Mouse (Mus musculus): ENCODE data around the gene Rpl13a.
"Not testable (repeated sequence)": the region's sequence is repeated elsewhere in the genome, so short reads cannot be mapped to it uniquely, and the experiment has no call there.

The Rpl13a gene

DNA sequence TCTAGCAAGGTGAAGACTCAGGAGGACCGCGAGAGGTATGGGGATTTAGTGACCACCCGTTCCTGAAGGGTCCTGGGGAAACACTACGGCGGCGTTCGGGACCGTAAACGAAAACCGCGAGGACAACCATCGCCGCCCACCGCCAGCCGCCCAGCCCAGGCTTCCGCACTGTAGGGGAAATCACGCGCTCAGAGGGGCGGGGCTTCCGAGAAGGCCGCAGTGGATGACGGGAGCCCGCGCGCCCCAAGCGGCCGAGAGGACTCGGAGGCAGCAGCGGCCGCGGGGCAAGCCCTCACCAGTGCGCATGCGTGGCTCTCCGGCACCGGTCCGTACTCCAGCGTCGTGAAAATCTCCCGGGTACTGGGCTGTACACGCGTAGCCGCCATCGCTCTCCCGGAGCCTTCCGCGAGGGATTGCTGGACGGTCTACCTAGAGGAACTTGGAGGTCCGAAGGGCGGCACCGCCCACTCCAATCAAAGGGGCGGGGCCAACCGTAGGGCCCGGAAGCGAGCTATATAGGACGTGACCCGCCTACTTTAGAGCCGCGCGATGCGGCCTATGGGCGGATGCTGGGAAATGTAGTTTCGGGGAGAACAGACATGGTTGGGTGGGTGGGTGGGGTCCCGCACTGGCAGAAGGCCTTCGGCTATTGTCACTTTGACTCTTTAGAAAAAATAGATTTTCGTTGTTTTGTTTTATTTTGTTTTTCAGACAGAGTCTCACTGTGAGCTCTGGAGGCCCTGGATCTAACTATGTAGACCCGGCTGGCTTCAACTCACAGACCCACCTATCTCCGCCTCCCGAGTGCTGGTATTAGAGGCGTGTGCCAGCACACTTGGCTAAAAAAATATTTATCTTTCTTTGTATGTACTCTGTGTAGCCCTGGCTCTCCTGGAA, 25.8 kb upstream of the Rpl13a start, which contains the start of the genes Pih1d1 and Aldh16a1:
Pih1d1 (plus strand) TSS at position 208 of the 897 bp plus-strand sequence.
Aldh16a1 (minus strand) TSS at position 489 of the 897 bp plus-strand sequence.
- H3K9me3 ChIP-seq (ENCODE audit: low read length): no peaks in the 10 kb centered on the region
- peaks cover 45% of the 10 kb centered on the region for H3K36me3 ChIP-seq (ENCODE audit: insufficient read depth, low read length)
- H3K4me1 ChIP-seq (replicated peaks; ENCODE audit: low read depth, low read length): peaks cover 59% of the 10 kb centered on the region
- H3K27me3 ChIP-seq (ENCODE audit: insufficient read depth, low read length): no peaks in the 10 kb centered on the region
- TF ChIP-seq POU5F1 (IDR thresholded peaks at IDR 0.05; ENCODE audit: borderline replicate concordance, low read length): no peak
- TF ChIP-seq NANOG (IDR thresholded peaks at IDR 0.05; ENCODE audit: borderline replicate concordance, low read length): no peak
- no peak for TF ChIP-seq CTCF (conservative IDR thresholded peaks at IDR 0.05; ENCODE audit: low read length)
- peak within 1 kb of the TSS; percentile 89 for H3K4me3 ChIP-seq (replicated peaks; ENCODE audit: low read length)

DNA sequence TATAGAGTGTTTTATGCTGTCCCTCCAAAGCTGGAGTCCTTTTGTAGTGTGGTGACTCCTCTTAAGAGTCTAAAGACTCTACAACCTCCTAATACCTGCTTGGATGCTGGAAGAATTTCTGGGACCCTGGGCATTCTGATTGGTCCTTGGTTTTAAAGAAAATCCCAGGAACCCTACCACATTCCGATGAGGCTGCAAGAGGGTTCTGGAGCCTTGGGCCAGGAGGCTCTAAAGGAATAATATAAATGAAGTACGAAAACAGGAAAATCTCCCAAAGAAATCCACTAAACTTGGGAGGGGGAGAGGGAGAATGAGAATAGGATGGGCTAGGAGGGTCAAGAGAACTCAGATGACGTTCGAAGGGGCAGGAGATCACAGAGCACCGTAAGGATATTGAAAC, 25.0 kb upstream of the Rpl13a start:
- Histone ChIP-seq H3K9me3 (ENCODE audit: low read length) (no peaks in the 10 kb centered on the region), H3K36me3 (ENCODE audit: insufficient read depth, low read length) (peaks cover 46% of the 10 kb centered on the region), H3K4me3 (replicated peaks; ENCODE audit: low read length) (peak overlapping the region; percentile 89), H3K4me1 (replicated peaks; ENCODE audit: low read depth, low read length) (peaks cover 62% of the 10 kb centered on the region), H3K27me3 (ENCODE audit: insufficient read depth, low read length) (no peaks in the 10 kb centered on the region)
- TF ChIP-seq CTCF (conservative IDR thresholded peaks at IDR 0.05; ENCODE audit: low read length) (no peak), POU5F1 (IDR thresholded peaks at IDR 0.05; ENCODE audit: borderline replicate concordance, low read length) (no peak), NANOG (IDR thresholded peaks at IDR 0.05; ENCODE audit: borderline replicate concordance, low read length) (no peak)

DNA sequence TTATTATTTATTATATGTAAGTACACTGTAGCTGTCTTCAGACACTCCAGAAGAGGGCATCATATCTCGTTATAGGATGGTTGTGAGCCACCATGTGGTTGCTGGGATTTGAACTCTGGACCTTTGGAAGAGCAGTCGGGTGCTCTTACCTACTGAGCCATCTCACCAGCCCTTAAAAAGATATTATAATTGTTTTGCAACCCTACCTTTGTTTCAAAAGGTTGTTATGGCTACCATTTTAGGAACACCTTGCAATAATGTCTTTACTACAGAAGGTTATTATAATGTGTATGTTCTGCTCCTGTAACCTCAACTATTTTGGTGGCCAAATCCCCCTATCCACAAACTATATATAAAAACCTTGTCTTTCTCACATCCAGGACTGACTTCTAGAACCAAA, 24.5 kb upstream of the Rpl13a start:
- peaks cover 46% of the 10 kb centered on the region for H3K36me3 ChIP-seq (ENCODE audit: insufficient read depth, low read length)
- H3K9me3 ChIP-seq (ENCODE audit: low read length); H3K27me3 ChIP-seq (ENCODE audit: insufficient read depth, low read length): not testable (repeated sequence)
- peak overlapping the region; percentile 89 for H3K4me3 ChIP-seq (replicated peaks; ENCODE audit: low read length)
- peaks cover 59% of the 10 kb centered on the region for H3K4me1 ChIP-seq (replicated peaks; ENCODE audit: low read depth, low read length)

DNA sequence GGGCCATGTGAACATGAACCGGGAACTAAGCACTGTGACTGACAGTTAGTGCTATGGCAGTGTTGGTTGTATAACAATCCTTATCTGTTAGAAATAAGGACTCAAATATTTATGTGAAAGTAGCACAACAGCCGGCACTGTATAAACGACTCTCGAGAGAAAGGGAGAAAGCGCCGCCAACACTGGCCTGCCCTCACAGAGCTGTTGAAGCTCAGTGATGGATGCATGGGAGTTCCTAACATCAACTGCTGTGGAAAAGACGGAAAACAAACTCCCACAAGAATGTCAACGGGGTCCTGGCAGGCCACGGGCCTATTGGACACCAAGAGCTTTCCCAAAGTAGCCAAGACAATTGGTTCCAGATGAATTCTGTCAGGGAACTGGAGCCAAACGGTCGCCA, 22.7 kb upstream of the Rpl13a start:
- Histone ChIP-seq H3K27me3 (ENCODE audit: insufficient read depth, low read length) (no peaks in the 10 kb centered on the region), H3K4me1 (replicated peaks; ENCODE audit: low read depth, low read length) (peaks cover 53% of the 10 kb centered on the region), H3K4me3 (replicated peaks; ENCODE audit: low read length) (no peak overlapping the region), H3K36me3 (ENCODE audit: insufficient read depth, low read length) (peaks cover 54% of the 10 kb centered on the region), H3K9me3 (ENCODE audit: low read length) (no peaks in the 10 kb centered on the region)
- TF ChIP-seq NANOG (IDR thresholded peaks at IDR 0.05; ENCODE audit: borderline replicate concordance, low read length) (no peak), POU5F1 (IDR thresholded peaks at IDR 0.05; ENCODE audit: borderline replicate concordance, low read length) (no peak), CTCF (conservative IDR thresholded peaks at IDR 0.05; ENCODE audit: low read length) (no peak)

DNA sequence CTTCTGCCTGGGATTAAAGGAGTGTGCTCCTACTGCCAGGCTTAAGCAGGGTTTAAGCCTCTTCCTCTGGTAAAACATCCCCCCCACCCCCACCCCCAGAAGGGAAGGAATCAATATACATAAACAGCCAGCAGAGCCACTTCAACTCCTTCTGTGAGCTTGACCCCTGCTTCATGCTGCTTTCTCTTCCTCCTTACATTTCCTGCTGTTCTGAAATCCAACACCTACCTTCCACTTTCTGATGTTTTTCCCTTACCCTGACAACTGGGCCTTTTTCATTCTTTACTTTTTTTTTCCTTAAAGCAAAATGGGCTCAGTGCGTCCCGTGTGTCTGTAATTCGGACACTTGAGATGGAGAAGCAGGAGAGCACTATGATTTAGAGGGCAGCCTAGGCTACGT, 21.8 kb upstream of the Rpl13a start:
- no peak for TF ChIP-seq POU5F1 (IDR thresholded peaks at IDR 0.05; ENCODE audit: borderline replicate concordance, low read length)
- H3K27me3 ChIP-seq (ENCODE audit: insufficient read depth, low read length): no peaks in the 10 kb centered on the region
- peaks cover 63% of the 10 kb centered on the region for H3K36me3 ChIP-seq (ENCODE audit: insufficient read depth, low read length)
- no peak overlapping the region for H3K4me3 ChIP-seq (replicated peaks; ENCODE audit: low read length)
- H3K4me1 ChIP-seq (replicated peaks; ENCODE audit: low read depth, low read length): peaks cover 43% of the 10 kb centered on the region
- H3K9me3 ChIP-seq (ENCODE audit: low read length): no peaks in the 10 kb centered on the region

DNA sequence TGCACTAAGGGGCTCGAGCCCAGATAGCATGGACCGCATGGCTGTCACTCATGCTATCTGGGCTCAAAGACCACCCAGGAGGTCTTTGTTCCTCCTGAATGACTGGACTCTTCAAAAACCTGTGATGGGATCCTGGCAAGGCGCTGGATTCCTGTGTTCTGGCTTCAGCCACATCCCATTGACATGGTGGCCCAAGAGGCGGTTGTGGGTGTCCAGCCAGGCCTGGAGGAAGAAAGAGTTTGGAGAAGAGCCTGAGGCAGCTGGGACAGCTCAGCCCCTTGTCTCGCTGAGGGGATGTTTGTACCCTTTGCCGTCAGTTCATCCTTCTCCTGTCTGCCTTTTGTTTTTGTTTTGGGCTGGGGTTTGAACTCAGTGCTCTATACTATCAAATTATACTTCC, 21.0 kb upstream of the Rpl13a start:
- TF ChIP-seq NANOG (IDR thresholded peaks at IDR 0.05; ENCODE audit: borderline replicate concordance, low read length): no peak
- TF ChIP-seq CTCF (conservative IDR thresholded peaks at IDR 0.05; ENCODE audit: low read length): no peak
- no peak for TF ChIP-seq POU5F1 (IDR thresholded peaks at IDR 0.05; ENCODE audit: borderline replicate concordance, low read length)
- Histone ChIP-seq H3K9me3 (ENCODE audit: low read length) (no peaks in the 10 kb centered on the region), H3K4me3 (replicated peaks; ENCODE audit: low read length) (no peak overlapping the region), H3K4me1 (replicated peaks; ENCODE audit: low read depth, low read length) (peaks cover 37% of the 10 kb centered on the region), H3K27me3 (ENCODE audit: insufficient read depth, low read length) (no peaks in the 10 kb centered on the region), H3K36me3 (ENCODE audit: insufficient read depth, low read length) (peaks cover 71% of the 10 kb centered on the region)

DNA sequence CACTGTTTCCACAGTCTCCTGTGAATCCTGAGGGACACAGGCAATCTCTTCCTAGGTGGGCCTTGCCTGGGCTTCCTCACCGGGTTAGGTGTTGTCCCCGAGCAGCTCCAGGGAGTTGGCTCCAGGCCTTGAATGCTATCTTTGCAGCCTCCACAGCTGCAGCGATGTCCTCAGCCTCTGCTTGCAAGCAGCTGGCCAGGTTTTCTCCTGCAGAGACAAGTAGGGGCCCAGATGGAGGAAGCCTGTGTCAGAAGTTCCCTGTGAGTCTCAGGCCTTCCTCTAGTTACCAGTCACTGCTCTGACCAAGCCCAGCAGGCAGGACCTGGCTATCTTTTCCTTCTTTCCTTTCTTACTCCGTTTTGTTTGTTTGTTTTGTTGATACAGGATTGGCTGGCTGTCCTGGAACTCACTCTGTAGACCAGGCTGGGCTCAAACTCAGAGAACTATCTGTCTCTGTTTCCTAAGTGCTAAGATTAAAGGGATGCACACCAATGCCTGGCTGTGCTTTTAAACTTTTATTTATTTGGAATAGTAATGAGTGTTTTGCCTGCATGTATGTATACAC, 20.1 kb upstream of the Rpl13a start:
- H3K36me3 ChIP-seq (ENCODE audit: insufficient read depth, low read length): peaks cover 81% of the 10 kb centered on the region
- TF ChIP-seq NANOG (IDR thresholded peaks at IDR 0.05; ENCODE audit: borderline replicate concordance, low read length) (no peak), CTCF (conservative IDR thresholded peaks at IDR 0.05; ENCODE audit: low read length) (no peak), POU5F1 (IDR thresholded peaks at IDR 0.05; ENCODE audit: borderline replicate concordance, low read length) (no peak)

DNA sequence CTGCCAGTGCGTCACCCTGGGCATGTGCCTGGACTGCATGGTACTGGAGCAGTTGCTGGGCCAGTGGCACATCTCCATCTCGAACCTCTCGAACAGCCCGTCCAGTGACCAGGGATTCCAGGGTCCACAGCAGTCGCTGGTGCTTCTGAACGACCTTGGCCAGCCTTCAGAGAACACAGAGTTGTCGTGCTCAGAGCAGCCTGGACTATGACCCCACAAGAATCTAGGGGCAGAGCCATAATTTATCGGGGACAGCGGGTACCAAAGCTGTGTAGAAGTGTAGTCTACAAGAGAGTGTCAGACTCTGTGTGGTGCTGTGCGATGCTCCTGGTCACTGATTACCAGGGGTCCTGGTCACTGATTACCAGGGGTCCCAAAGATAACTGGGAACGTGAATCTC, 19.3 kb upstream of the Rpl13a start:
- Histone ChIP-seq H3K9me3 (ENCODE audit: low read length) (no peaks in the 10 kb centered on the region), H3K36me3 (ENCODE audit: insufficient read depth, low read length) (peaks cover 88% of the 10 kb centered on the region), H3K27me3 (ENCODE audit: insufficient read depth, low read length) (no peaks in the 10 kb centered on the region), H3K4me3 (replicated peaks; ENCODE audit: low read length) (no peak overlapping the region), H3K4me1 (replicated peaks; ENCODE audit: low read depth, low read length) (peaks cover 31% of the 10 kb centered on the region)
- TF ChIP-seq POU5F1 (IDR thresholded peaks at IDR 0.05; ENCODE audit: borderline replicate concordance, low read length) (no peak), NANOG (IDR thresholded peaks at IDR 0.05; ENCODE audit: borderline replicate concordance, low read length) (no peak), CTCF (conservative IDR thresholded peaks at IDR 0.05; ENCODE audit: low read length) (no peak)

More for the DNA sequence above, 20.1 kb upstream of the Rpl13a start:
- Histone ChIP-seq H3K4me3 (replicated peaks; ENCODE audit: low read length) (no peak overlapping the region), H3K4me1 (replicated peaks; ENCODE audit: low read depth, low read length) (peaks cover 37% of the 10 kb centered on the region), H3K9me3 (ENCODE audit: low read length) (no peaks in the 10 kb centered on the region), H3K27me3 (ENCODE audit: insufficient read depth, low read length) (no peaks in the 10 kb centered on the region)
